ENCODE assay signal across 8 mouse cellular contexts in genomic region chr4:57846991-57847422, GRCm38 (mm10).
DNase-seq lines count a peak whose midpoint lies in the region; ATAC-seq and TF ChIP-seq lines count a peak whose summit lies in the region.

No protein-coding gene starts in this region.

- TF ChIP-seq EP300 in ES-Bruce4 (IDR thresholded peaks at IDR 0.05; ENCODE audit: insufficient read depth, low read depth, low read length) = no peak

- no peaks in the 10 kb centered on the region for H3K27me3 ChIP-seq in ES-Bruce4 (ENCODE audit: control insufficient read depth, insufficient read depth, low read length, poor library complexity, severe bottlenecking)
- no peaks in the 10 kb centered on the region for H3K27me3 ChIP-seq in midbrain, embryonic 16.5 days (ENCODE audit: control insufficient read depth, insufficient read depth, low read depth, low read length)

- ATAC-seq in midbrain, embryonic 16.5 days = no peak

- DNase-seq in heart, postnatal 10 days = peak; percentile 72 to 77
- peak; percentile 73 to 81 for DNase-seq in kidney, postnatal 4 days
- DNase-seq in thymus, postnatal 10 days (ENCODE audit: low spot score in 2 of 2) = no peak
- DNase-seq in B cell, adult 2 months = no peak
- DNase-seq in urinary bladder, postnatal 25 days (ENCODE audit: low spot score) = no peak

- peak overlapping the region; percentile 5; the same call in 1 of the 2 replicates for H3K4me3 ChIP-seq in ES-Bruce4 (ENCODE audit: low read depth, low read length)
- H3K4me3 ChIP-seq in brown adipose tissue, adult 24 weeks (ENCODE audit: insufficient read depth, low read depth, low read length) = peak overlapping the region; percentile 72
- H3K4me3 ChIP-seq in midbrain, embryonic 16.5 days (ENCODE audit: low read depth, low read length) = no peak overlapping the region

- TF ChIP-seq POLR2A in ES-Bruce4 (IDR thresholded peaks at IDR 0.05; ENCODE audit: insufficient read depth, low read length) = no peak

- H3K9ac ChIP-seq in ES-Bruce4 (ENCODE audit: low read depth, poor library complexity, severe bottlenecking) = no peak overlapping the region
- no peak overlapping the region for H3K9ac ChIP-seq in midbrain, embryonic 16.5 days (ENCODE audit: low read depth, low read length)

- peaks cover 5% of the 10 kb centered on the region for H3K4me1 ChIP-seq in ES-Bruce4 (ENCODE audit: control insufficient read depth, insufficient read depth, low read length)
- H3K4me1 ChIP-seq in brown adipose tissue, adult 24 weeks (ENCODE audit: control insufficient read depth, insufficient read depth, insufficient read length, low read length) = peaks cover 26% of the 10 kb centered on the region
- H3K4me1 ChIP-seq in midbrain, embryonic 16.5 days (ENCODE audit: control insufficient read depth, insufficient read depth, low read length) = no peaks in the 10 kb centered on the region; the same call in 1 of the 2 replicates

- H3K27ac ChIP-seq in ES-Bruce4 (ENCODE audit: insufficient read depth, low read length) = peak overlapping the region; percentile 76
- H3K27ac ChIP-seq in brown adipose tissue, adult 24 weeks (replicated peaks; ENCODE audit: low read depth, low read length) = peak overlapping the region; percentile 99
- H3K27ac ChIP-seq in midbrain, embryonic 16.5 days (ENCODE audit: low read length) = peak overlapping the region; percentile 36

- no peaks in the 10 kb centered on the region for H3K9me3 ChIP-seq in ES-Bruce4 (replicated peaks; ENCODE audit: control insufficient read depth, insufficient read depth, low read length, poor library complexity, severe bottlenecking)
- no peaks in the 10 kb centered on the region for H3K9me3 ChIP-seq in midbrain, embryonic 16.5 days (replicated peaks; ENCODE audit: control insufficient read depth, low read length, poor library complexity, severe bottlenecking)

- 30% methylated on average over 8 of the region's 8 CpGs for WGBS in midbrain, embryonic 16.5 days

- intact Hi-C loops in heart, postnatal 10 days (cut with DNase I) = loop anchor here (2.0 kb wide), 3 partner anchors 14 to 174 kb away; no protein-coding TSS in a partner anchor

- peak overlapping the region; percentile 22 for H3K4me2 ChIP-seq in midbrain, embryonic 16.5 days (ENCODE audit: low read length)

- H3K36me3 ChIP-seq in ES-Bruce4 (ENCODE audit: control insufficient read depth, insufficient read depth, low read length, poor library complexity, severe bottlenecking) = 0 out of 2 replicates have a peak, but pooled peaks cover 3% of the 10 kb centered on the region
- no peaks in the 10 kb centered on the region for H3K36me3 ChIP-seq in midbrain, embryonic 16.5 days (ENCODE audit: control insufficient read depth, insufficient read depth, low read length)

- no peak for TF ChIP-seq CTCF in ES-Bruce4 (IDR thresholded peaks at IDR 0.05; ENCODE audit: low read depth, low read length)

Comparison
In these comparisons a context has a peak if more than half of its experiments do, and no peak if none do; other contexts are left out.
1. H3K27ac ChIP-seq: peak in every context shown above with its lines; median percentile 99 in brown adipose tissue, adult 24 weeks; 76 in ES-Bruce4; 36 in midbrain, embryonic 16.5 days.
2. DNase-seq: peak in heart, postnatal 10 days (2 of 2) and kidney, postnatal 4 days (2 of 2); none in thymus, postnatal 10 days (0 of 2), B cell, adult 2 months (0 of 2) and urinary bladder, postnatal 25 days (single experiment).